Mouse (Mus musculus): Measurements from ENCODE around the gene Ncs1.

DNA sequence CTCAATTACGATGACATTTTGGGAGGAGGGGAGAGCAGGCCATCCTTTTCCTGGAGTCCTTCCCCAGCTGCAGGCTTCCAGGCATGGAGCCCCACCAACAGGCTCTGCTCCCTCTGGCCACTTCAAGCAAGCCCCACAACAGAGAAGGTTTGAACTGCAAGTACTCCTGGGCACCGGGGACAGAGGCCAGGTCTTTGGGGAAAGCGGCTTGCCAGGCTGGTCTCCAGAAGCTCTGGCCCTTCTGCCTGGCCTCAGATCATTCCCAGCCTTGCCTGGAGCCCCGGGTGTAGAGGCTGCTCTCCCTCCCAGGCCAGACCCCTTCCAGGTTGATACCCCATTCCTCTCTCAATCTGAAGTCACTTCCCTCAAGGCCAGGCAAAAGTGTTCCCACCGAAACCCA lies 572 bp upstream of the Ncs1 start:
- no peak for TF ChIP-seq TAL1 (conservative IDR thresholded peaks at IDR 0.05; ENCODE audit: low read depth, low read length)
- TF ChIP-seq CTCF (IDR thresholded peaks at IDR 0.05; ENCODE audit: low read depth, low read length): no peak
- TF ChIP-seq GATA1 (IDR thresholded peaks at IDR 0.05; ENCODE audit: borderline replicate concordance, low read length): no peak
